Mouse (Mus musculus) G1E (cell line): ENCODE measurements around the gene Lamtor3. TPM values are rescaled to one million over a fixed set of nuclear protein-coding genes. Genes with fewer than 3 reads are reported as not detected.

Experiments
- ATAC-seq: 2 replicates; pipeline ENCODE4 v1.8.0; 2016; ENCODE audit warnings: mild to moderate bottlenecking; ENCODE audit not compliant: insufficient number of reproducible peaks, poor library complexity, low FRiP score, severe bottlenecking; ENCODE audit errors: extremely low read depth
- DNase-seq: peaks from one replicate; pipeline ENCODE4 v3.0.0; 2012; ENCODE audit warnings: low spot score
- H3K27me3 ChIP-seq: 2 replicates; pipeline ENCODE4 v1.6.1; 2012; ENCODE audit warnings: mild to moderate bottlenecking, low read length, inconsistent platforms; ENCODE audit not compliant: insufficient read depth
- H3K36me3 ChIP-seq: replicated peaks from 2 replicates; pipeline ENCODE3; 2012; ENCODE audit warnings: mild to moderate bottlenecking, inconsistent platforms
- H3K4me1 ChIP-seq: 2 replicates; pipeline ENCODE4 v1.6.1; 2012; ENCODE audit warnings: low read depth, low read length, inconsistent platforms, mixed read lengths; ENCODE audit not compliant: insufficient read depth
- H3K4me3 ChIP-seq: 2 replicates; pipeline ENCODE4 v1.5.1; 2012; ENCODE audit warnings: low read depth, mild to moderate bottlenecking, inconsistent platforms, low read length, moderate library complexity, mixed read lengths
- H3K9me3 ChIP-seq: replicated peaks from 2 replicates; pipeline ENCODE4 v1.6.1; 2012; ENCODE audit warnings: inconsistent platforms
- CTCF ChIP-seq: IDR thresholded peaks from 2 replicates; pipeline ENCODE4 v1.5.1; 2012; ENCODE audit warnings: low read depth, low read length, inconsistent platforms, mixed read lengths
- GATA1 ChIP-seq: IDR thresholded peaks from 2 replicates; pipeline ENCODE4 v1.6.1; 2012; ENCODE audit warnings: borderline replicate concordance, low read length, inconsistent platforms, mixed read lengths
- GATA2 ChIP-seq: IDR thresholded peaks from 2 replicates; pipeline ENCODE4 v1.6.1; 2012; ENCODE audit warnings: low read depth, low read length, inconsistent platforms, borderline replicate concordance
- POLR2AphosphoS5 ChIP-seq: IDR thresholded peaks from 2 replicates; pipeline ENCODE4 v1.6.1; 2012; ENCODE audit warnings: low read depth, low read length, inconsistent platforms; ENCODE audit not compliant: insufficient replicate concordance
- TAL1 ChIP-seq: conservative IDR thresholded peaks from 2 replicates; pipeline ENCODE4 v1.6.1; 2012; ENCODE audit warnings: low read depth, low read length, inconsistent platforms, mixed read lengths
- polyA plus RNA-seq: library from polyadenylated mRNA; stranded (reverse); fragments of >175 nt; gene quantifications from 2 replicates; pipeline ENCODE4 v1.2.3, GENCODE M21; 2012
- total RNA-seq, 2 experiments: library from RNA; stranded (forward) in 1 of 2; stranded (reverse) in 1 of 2; fragments of 200-1000 nt in 1 of 2; fragments of >200 nt in 1 of 2; fragmentation: Nextera tagmentation in 1 of 2; gene quantifications; 2 replicates each; pipeline ENCODE4 v1.2.3; 2014 to 2017

Gene Lamtor3
- 152 and 187 TPM in 2 replicates for total RNA-seq (2014; fragmentation: Nextera tagmentation)
- total RNA-seq (2017) = 233 and 234 TPM in 2 replicates
- polyA plus RNA-seq = 27.0 and 38.4 TPM in 2 replicates

DNA sequence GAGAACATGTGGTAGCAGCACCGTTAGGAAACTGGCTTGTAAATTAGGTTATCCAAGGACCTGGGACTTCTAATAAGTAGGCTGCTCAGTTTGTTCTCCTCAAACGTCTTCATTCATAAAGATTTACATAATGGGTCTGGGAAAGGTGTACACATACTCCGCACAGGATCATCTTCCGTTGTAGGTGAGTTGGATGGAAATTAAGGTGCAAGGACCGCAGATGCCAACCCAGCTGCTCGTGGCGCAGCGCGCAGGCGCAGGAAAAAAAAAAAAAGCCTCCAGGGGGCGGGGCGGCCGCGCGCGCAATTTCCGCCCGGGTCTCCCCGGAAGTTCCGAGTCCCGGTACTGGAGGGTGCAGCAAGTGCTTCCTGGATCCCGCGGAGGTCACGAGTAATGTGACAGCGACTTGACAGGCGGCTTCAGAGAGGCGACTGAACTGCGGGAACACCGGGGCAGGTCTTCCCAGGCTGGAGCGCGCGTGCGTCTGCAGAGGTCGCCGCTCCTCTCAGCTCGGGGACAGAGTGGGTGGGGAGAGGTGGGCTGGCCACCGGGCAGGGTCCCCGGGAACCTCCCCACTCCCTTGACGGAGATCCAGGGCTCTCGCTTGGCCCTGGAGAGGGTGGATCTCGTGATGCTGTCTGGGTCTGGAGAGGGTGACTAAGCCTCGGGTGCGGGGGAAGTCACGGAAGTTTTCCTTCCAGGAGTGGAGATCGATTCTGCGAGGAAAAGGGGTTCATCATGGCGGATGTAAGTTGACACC, at the start of gene Lamtor3:
TSS of gene Lamtor3 (plus strand) at position 335 of the 760 bp plus-strand sequence.
- Histone ChIP-seq H3K4me1 (peaks cover 34% of the 10 kb centered on the region), H3K4me3 (peak within 1 kb of the TSS; percentile 98), H3K27me3 (no peaks in the 10 kb centered on the region), H3K9me3 (no peaks in the 10 kb centered on the region), H3K36me3 (peaks cover 30% of the 10 kb centered on the region)
- peak; percentile 85 for ATAC-seq
- peak; percentile 66 for DNase-seq
- TF ChIP-seq GATA1 = no peak
- no peak for TF ChIP-seq GATA2
- TF ChIP-seq TAL1 = no peak
- no peak for TF ChIP-seq POLR2AphosphoS5
- TF ChIP-seq CTCF = no peak

GRCm38 (mm10) chr3:137869395-137869794, 48.9 kb upstream of the Lamtor3 start:
- H3K36me3 ChIP-seq = peaks cover 45% of the 10 kb centered on the region
- H3K27me3 ChIP-seq = no peaks in the 10 kb centered on the region
- TF ChIP-seq GATA2 (no peak), POLR2AphosphoS5 (peak; percentile 56; the same call in 1 of the 2 replicates)
- no peak for DNase-seq
- no peaks in the 10 kb centered on the region for H3K9me3 ChIP-seq
- no peak for ATAC-seq
- no peak overlapping the region for H3K4me3 ChIP-seq
- H3K4me1 ChIP-seq = peaks cover 13% of the 10 kb centered on the region

- Histone ChIP-seq H3K27me3 (no peaks in the 10 kb centered on the region), H3K36me3 (peaks cover 25% of the 10 kb centered on the region), H3K4me1 (peaks cover 18% of the 10 kb centered on the region), H3K4me3 (no peak overlapping the region), H3K9me3 (no peaks in the 10 kb centered on the region)
- ATAC-seq = peak; percentile 54
- no peak for DNase-seq
- no peak for TF ChIP-seq POLR2AphosphoS5
- no peak for TF ChIP-seq CTCF
- TF ChIP-seq TAL1 = no peak
- TF ChIP-seq GATA2 = no peak
- TF ChIP-seq GATA1 = no peak
Measured at GRCm38 (mm10) chr3:137879313-137879712, 39.0 kb upstream of the Lamtor3 start.

DNA sequence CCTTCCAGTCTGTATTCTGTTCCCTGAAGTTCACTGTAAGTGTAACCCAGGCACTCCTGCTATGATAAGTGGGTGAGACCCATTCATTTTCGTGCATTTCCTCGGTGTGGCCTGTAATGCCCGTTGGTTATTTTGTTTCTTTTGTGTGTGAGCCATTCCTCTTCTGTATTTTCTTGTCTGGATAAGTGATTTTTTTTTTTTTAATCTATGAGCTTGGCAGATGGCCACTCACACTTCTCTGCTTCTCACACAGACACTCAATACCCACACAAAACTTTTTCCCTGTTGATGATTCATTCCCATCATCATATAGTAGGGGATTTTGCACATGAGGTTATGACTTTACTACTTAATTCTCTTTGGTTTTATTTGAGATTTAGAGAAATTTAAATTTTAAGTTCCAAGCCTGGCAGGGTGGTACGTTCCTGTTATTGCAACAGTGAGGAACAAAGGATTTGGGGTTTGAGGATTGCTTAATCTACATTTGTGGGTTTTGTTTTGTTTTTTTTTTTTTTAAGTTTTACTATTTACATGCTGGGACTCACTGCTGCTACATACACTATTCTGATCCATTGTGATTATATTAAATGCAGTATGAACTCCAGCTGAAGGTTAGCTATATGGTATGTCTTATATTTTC, 38.1 kb upstream of the Lamtor3 start:
- H3K9me3 ChIP-seq = no peaks in the 10 kb centered on the region
- no peak for TF ChIP-seq CTCF
- no peak for TF ChIP-seq GATA2
- no peak for ATAC-seq
- DNase-seq = no peak
- peaks cover 18% of the 10 kb centered on the region for H3K4me1 ChIP-seq
- H3K4me3 ChIP-seq = 0 out of 2 replicates have a peak overlapping the region, but pooled peaks have one; percentile 9
- H3K27me3 ChIP-seq = no peaks in the 10 kb centered on the region
- peaks cover 30% of the 10 kb centered on the region for H3K36me3 ChIP-seq

DNA sequence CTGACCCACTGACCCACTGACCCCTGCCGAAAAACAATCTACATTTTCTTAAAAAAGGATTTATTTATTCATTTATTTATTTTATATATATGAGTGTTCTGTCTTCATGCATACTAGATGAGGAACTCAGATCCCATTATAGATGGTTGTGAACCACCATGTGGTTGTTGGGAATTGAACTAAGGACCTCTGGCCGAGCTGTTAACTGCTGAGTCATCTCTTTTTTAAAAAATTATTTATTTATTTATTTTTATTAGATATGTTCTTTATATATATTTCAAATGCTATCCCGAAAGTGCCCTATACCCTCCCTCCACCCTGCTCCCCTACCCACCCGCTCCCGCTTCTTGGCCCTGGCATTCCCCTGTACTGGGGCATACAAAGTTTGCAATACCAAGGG, 37.2 kb upstream of the Lamtor3 start:
- H3K9me3 ChIP-seq = no peaks in the 10 kb centered on the region
- H3K27me3 ChIP-seq = no peaks in the 10 kb centered on the region
- no peak overlapping the region for H3K4me3 ChIP-seq
- ATAC-seq (no peak), DNase-seq (no peak)
- H3K4me1 ChIP-seq = peaks cover 18% of the 10 kb centered on the region
- H3K36me3 ChIP-seq = peaks cover 29% of the 10 kb centered on the region
- TF ChIP-seq CTCF = no peak

- ATAC-seq (no peak), DNase-seq (no peak)
- peaks cover 3% of the 10 kb centered on the region for H3K9me3 ChIP-seq
- no peaks in the 10 kb centered on the region for H3K27me3 ChIP-seq
- peaks cover 59% of the 10 kb centered on the region for H3K36me3 ChIP-seq
- no peak overlapping the region for H3K4me3 ChIP-seq
- no peak for TF ChIP-seq CTCF
- no peak for TF ChIP-seq POLR2AphosphoS5
- TF ChIP-seq TAL1 = no peak
- TF ChIP-seq GATA1 = no peak
- no peak for TF ChIP-seq GATA2
- peaks cover 12% of the 10 kb centered on the region for H3K4me1 ChIP-seq
Measured at GRCm38 (mm10) chr3:137887961-137888360, 30.3 kb upstream of the Lamtor3 start.

DNA sequence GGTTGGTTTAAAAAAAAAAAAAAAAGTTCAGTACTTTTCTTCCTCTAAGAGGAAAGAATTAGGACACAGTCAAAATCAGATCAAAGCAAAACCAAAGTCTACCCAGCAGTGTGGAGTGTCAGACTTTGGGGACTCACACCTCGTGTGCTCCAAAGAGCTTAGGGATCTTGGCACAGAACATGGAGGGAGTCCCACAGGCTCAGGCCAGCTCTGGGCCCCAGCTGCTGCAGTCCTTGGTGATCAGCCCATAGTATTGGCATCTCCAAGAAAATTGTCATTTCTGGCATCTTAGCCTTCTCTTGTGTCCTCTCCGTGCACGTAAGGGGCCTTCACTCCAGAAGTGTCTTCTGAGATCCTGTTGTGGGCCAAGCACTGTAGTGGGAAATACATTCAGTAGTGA, 27.2 kb upstream of the Lamtor3 start:
- ATAC-seq = no peak
- peaks cover 14% of the 10 kb centered on the region for H3K4me1 ChIP-seq
- H3K9me3 ChIP-seq = peaks cover 3% of the 10 kb centered on the region
- TF ChIP-seq CTCF = no peak
- no peak for TF ChIP-seq TAL1
- TF ChIP-seq GATA1 = no peak
- TF ChIP-seq POLR2AphosphoS5 = no peak
- TF ChIP-seq GATA2 = no peak
- no peak for DNase-seq
- H3K36me3 ChIP-seq = peaks cover 74% of the 10 kb centered on the region
- H3K4me3 ChIP-seq = no peak overlapping the region; the same call in 1 of the 2 replicates
- no peaks in the 10 kb centered on the region for H3K27me3 ChIP-seq
